Mouse (Mus musculus) cerebellum, postnatal 14 days (tissue): ENCODE measurements around the gene Slamf8.
A peak's percentile ranks its signal among the peaks of the same experiment; 100 is the strongest.

Experiments used
- DNase-seq, 2 experiments: peaks; one replicate each; pipeline ENCODE4 v3.0.0; 2021; ENCODE audit warnings: mixed read lengths in 2 of 2

The Slamf8 gene

DNA sequence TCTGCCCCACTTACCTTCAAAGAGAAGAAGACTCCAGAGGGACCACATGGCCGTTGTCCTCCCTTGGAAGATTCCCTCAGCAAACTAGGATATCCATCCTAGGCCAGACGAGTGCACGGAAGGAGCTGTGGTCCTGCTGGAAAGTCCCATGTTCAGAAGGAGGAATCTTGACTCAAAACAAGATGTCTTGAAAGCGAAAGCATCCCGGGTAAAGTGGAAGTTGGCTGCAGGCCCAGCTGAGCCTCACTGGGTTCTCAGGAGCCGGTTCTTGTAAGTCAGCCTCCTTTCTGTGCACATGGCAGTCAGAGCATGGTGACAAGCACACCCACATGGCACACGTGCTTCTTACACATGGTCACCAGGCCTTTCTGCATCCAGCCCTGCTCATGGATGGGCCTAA is at the start of gene Slamf8:
Slamf8 (minus strand) TSS at position 184 of the 400 bp plus-strand sequence.
- peak in 1 of 2 experiments; percentile 16 for DNase-seq

DNA sequence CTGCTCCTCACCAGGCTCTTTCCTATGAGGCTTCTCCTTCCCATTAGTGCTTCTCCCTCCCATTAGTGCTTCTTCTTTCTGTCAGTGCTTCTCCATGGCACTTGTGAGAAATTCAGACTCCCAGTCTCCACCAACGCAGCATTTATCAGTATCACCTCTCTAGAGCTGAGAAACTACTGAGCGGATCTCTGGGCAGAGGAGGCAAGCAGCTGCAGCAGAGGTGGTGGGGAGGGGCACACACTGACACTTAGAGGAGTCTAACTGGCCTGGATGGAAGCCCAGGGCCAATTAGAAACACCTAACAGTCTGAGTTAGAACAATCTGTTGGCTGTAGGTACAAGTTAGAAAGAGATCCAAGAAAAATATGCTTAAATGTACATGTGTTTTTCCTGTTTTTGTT is 48.4 kb upstream of the Slamf8 start:
- DNase-seq, result no peak

DNA sequence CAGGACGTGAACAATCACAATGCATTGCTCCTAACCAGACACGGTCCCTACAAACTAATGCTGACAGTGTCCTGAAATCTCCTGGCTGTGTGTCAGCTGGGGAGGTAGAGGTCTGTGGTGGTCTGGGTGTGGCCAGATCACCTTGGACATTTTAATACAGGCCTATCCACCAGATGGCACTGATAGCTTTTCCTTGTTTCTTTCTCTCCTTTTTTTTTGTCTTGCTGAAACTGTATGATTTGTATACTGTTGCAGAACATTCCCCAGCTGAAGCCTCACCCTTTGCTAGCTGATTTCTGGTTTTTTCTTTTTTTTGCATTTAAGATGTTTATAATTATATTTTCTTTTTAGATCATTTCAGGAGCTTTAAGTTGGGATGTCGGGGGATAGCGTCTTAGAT is 47.4 kb upstream of the Slamf8 start:
- no peak for DNase-seq

DNA sequence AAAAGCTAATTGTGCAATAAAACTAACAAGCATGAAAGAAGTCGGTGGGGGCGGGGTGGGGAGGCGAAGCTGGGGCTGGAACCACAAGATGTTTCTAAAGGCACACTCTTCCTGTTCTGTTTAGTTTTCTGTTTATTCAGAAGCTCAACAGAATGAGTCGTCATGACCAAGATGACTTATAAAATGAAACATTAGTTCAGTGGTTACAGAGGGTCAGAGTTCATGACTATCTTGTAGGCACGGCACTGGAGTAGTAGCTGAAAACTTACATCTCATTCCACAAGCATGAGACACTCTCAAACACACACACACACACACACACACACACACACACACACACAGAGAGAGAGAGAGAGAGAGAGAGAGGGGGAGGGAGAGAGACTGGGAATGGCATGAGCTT is 45.9 kb upstream of the Slamf8 start:
- DNase-seq, result no peak

DNA sequence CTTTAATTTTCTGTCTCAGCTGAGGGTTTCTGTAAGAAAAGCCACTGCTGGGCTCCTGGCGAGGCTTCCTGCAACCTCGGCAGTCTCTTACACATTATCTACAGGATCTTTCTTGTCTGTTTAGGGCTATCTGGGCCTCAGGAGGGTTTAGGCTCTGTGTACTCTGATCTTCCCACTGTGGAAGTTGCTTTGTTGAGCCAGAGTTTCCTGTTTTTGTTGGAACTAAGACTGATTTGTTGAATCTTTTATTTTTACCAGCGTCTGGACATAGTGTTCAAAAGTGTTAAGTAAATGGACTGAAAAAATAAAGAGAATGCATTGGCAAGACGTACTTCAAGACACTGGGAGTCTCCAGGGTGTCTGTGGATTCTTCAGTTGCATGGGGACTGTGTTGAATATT is 44.9 kb upstream of the Slamf8 start:
- DNase-seq, result no peak

DNA sequence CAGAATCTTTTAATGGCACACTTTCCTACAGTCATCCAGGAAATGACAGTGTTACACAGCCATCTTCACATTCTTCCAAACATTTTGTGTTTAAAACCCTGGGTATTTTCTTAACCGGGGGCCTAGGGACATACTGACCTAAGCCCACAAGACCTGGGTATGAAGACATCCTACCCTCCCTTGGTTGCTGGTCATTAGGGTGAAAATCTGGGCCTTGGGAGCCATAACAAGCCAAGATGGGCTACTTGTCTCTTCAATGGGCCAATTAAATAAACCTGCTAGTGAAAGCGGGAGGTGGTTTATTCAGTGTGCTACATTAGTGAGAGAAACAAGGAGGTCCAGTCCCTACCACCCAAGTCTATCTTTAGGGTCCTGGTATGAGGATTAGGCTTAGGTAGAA is 43.8 kb upstream of the Slamf8 start:
- no peak for DNase-seq

DNA sequence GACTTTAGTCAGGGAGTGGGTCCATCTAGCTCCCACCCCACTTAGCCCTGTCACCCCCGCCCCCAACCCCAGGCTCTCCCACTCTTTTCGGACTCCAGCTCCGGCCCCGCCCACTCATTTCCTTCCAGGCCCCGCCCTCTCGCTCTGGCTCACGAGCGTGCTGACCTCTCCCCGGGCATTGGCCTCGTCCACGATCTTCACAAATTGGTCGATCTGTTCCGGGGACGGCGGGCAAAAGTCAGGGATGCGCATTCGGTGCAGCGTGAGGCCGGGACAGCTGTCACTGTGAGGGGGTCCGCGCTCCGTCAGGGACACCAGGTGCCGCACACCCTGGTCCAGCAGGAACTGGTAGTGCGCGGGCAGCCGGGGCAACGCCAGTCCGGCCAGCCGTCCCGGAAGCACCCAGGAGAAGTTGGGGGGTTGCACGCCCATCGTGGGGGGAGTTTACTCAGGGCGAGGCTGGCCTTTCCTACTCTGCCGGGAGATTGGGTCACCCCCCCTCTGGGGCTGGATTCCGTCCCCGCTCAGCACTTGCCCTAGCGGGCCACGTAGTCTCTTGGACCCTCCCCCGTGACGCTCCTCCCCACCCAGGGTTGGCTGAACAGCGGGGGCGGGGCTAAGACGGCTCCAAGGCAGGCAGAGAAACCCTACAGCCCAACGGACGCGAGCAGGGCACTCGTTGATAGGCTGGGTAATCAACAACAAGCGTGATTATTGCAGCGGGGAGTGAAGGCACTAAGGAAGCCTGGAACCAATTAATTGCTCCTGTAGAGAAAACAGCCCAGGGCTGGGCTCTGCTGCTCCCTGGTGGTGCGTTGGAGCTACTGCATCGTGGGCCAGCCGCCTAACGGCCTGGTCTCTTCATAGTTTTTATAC is 42.3 kb upstream of the Slamf8 start, which contains the start of gene Dusp23:
Dusp23 (minus strand) TSS at position 512 of the 876 bp plus-strand sequence.
- peak; percentile 95 to 96 for DNase-seq

DNA sequence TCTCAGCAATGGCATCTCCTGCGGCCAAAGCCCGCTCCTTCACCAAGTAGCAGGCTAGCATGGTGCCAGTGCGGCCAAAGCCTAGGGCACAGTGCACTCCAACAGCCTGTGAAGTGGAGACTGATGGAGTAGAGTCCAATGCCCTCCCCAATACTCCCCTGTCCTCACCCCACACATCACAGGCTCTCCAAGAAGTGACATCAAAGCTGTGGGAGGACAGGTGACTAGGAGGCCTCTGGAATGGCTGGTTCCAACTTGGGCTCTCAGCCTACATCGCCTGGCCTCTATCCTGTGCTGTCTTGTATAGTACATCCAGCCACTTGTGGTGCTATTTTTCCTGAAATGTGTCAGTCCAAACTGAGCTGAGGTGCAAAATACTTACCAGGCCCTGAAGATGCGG is 41.4 kb upstream of the Slamf8 start:
- no peak for DNase-seq

DNA sequence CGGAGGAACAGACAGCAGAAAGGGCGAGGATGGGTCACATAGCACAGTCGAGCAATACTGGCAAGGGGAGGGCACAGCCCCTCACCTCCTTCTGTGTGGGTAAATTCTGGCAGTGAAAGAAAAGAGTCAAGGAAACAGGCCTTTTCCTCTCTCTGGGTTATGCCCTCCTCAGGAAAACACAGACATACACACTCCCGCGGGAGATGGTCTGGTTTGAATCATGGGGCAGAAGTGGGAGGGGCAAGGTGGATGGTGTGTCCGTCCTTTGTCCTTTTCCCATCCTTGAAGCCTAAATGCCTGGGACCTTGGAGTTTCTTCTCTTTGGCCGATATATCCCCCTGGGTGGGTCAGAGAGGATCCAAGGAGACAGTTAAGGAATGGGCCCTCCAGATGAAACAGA is 39.5 kb upstream of the Slamf8 start:
- DNase-seq, result no peak

DNA sequence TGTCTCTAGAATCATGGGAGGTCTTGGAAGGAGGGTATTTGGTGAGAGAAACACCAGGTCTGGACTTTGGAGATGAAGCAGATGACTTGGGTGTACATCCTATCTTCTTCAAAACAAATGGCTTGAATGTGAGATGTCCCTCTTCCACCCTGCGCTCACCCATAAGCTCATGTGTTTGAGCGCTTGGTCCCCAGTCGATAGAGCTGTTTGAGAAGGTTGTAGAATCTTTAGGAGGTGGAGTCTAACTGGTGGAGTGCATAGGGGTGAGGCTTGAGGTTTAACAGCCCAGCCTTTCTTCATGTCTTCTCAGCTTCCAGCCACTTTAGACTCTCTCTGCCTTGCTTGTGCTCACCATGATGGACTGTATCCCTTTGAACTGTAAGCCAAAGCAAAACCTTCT is 35.9 kb upstream of the Slamf8 start:
- DNase-seq, result no peak

DNA sequence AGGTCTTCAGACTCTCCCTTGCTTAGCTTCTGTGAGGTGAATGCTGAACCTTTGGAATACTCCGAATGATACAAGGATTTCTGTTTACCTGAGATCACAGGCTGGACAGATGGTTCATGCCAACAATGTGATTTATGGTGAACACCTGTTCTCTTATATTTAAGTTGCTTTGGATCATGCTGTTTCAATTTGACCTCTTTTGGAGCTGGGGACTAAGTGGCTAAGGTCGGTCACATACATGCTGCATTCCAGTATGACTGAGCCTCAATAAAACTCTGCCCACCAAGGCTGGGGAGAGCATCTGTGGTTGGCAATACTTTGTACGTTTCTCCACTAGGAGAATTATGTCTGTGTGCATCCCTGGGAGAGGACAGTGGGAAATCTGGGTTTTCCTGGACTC is 33.7 kb upstream of the Slamf8 start:
- no peak for DNase-seq

DNA sequence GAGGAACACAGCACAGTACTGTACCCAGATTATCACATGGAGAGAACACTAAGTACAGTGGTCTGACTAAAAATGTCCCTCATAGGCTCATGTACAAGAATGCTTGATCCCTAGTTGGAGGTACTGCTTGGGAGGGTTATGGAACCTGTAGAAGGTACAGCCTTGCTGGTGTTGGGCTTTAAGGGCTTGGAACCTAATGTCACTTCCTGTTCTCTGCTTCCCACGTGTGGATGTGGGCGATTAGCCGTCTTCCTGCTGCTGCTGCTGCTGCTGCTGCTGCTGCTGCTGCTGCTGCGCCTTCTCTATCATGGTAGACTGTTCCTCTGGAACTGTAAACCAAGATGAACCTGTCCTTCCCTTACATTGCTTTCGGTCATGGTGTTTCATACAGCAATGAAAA is 33.2 kb upstream of the Slamf8 start:
- DNase-seq, result no peak

DNA sequence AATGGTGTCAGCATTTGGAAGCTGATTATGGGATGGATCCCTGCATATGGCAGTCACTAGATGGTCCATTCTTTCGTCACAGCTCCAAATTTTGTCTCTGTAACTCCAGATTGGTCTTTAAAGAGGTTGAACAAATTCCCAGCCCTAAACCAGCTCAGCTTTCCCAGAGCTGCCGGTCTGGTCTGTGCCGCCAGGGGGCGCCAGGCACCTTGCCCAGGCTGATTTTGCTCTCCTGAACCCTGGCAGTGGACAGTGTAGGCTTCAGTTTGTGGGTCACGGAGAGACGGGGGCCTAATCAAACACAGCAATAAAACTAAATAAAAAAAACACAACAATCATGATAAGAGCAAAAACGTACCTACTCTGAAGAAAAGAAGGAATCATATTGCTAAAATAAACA is 28.9 kb upstream of the Slamf8 start:
- DNase-seq, result peak; percentile 84 to 87

DNA sequence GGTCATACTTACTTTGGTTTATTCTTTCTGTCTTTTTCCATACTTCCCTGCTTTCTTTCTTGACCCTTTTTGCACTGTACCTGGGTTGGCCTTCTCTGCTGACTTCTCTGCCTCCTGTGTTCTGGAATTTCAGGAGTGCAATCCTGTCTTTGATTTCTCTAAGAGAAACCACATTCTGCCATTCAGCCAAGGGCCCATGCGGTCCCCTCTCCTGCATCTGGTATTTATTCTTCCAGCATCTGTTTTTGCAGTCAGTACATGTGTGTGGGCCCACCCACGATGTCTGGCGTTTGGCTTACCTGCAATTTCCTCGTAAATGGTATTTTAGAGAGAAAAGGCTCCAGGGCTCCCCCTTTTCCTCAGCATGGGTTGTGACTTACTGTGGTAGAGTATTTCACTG is 27.8 kb upstream of the Slamf8 start:
- no peak for DNase-seq

DNA sequence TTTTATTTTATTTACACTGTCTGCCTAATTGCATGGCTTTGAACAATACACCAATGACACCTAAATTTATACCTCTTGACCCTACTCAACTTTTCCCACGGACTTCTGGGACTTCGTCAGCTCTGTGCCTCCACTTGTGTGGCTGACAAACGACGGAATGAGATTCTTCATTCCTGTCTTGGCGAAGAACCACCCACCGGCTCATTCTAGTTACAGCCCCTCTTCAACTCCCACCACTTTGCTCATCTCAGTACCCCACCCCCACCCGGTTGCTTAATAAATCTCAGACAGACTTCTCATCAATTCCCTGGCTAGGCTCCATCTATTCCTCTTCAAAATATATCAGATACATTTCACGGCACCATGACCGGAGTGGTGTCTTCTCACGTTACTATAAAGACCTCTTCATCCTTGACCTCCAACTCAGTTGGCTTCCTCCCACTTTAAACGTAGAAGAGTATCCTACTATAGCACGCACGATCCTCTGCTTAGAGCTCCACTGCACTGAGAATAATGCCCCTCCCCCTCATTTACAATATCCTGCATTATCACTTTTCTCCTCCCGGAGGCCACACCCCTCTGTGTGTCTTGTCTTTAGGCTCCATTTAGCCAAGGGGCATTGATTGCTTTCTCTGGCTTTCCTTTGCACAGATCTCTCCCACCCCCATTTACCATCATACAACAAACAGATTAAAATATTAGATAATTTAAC is 27.2 kb upstream of the Slamf8 start:
- no peak for DNase-seq

DNA sequence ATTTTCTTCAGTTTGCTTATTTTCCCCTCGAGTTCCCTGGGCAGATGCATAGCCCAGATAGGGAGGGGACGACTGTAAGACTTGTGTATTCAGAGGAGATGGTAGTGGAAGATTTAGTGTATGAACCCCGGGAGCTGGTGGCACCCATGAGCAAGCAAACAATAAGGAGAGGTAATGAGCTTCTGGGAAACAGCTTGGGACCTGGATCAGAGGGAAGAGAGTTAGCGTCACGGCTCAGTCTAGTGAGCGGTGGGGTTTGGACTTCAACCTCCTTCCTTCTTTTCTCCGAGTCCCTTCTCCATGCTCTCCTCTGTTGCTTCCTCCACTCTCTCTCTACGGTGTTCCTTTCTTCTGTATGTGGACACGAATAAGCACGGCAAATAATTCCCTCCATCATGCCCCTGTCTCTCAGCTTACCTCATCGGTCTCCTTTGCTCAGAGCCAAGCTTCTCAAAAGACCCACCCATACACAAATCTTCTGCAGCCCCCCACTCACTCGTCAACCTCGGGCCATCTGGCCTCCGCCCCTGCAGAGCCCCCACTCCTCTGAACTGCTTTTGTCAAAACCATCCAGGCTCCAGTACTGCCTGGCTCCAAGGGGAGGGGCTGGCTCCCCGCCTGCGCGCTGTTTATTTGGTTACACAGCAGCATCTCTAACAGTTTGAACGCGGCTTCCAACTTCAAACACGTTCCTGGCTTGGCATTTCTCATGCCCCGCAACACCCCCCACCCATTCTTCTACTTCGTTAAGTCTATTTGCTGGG is 26.4 kb upstream of the Slamf8 start:
- DNase-seq, result peak; percentile 61 to 65

DNA sequence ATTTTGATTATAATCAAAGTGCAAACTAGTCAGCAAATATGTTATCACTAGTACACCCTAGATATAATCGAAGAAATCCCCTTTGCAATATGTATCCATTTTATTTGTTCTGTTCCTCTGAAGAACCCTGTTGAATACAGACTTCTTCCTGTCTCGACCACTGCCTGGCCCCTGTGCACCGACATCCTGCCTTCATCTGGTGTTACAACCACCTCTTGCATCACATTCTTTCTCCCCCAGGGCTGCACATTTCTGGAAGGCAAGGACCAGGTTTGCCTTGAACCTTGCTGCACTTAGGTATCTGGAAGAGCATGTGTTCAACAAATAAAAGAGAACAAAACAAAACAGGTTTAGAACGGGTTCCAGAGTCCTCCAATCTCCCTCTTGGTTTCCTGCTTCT is 25.0 kb upstream of the Slamf8 start:
- DNase-seq, result no peak

DNA sequence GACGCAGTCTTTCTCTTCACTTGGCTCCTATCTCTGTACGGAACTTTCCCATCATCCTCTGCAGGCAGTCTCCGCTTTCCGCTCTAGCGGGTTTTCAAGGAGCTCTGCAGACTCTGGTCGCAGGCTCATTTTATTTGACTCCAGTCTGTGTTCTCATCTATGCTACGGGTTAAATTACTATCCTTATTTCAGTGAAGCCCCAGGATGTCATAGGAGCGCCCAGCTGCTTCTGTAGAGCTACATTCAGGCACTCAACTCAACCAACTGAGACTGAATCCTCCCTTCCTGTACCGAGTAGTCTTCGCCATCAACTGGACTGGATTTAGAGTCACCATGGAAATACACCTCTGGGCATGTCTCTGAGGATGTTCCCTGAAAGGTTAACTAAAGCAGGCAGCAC is 24.3 kb upstream of the Slamf8 start:
- no peak for DNase-seq

DNA sequence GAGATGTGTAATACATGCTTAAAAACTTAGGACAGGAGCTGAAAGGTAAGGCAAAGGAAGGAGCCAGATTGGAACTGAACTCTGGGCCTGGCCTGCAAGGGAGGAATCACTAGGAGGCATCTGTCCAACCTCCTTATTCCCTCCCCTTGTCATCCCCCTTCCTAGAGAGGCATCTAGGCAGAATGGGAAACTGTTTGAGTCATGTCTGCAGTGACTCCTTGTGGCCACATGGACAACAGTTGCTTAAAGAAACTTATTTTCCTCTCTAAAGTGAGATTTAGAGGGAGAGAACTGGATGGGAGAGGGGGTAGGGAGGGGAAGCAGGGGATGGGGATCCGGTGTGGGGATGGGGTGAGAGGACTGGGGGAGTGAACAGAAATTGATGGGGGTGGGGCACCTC is 22.4 kb upstream of the Slamf8 start:
- DNase-seq, result no peak

DNA sequence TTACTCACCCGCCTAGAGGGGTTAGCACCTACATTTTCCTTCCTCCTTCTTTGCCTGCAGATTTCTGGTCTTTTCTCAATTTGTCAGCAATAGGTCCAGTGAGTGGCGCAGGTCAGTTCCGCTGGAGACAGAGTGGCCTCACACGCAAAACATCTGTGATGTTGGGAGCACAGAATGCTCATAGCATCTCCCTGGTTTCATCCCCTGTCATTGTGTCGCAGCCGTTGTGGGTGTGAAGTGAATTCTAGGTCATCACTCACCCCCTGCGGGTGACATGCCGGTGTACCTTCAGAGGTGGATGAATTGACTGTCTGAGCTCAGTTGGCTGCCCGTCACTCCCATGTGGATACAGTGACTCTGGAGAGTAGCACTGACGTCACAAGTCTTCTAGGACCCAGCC is 20.9 kb upstream of the Slamf8 start:
- no peak for DNase-seq

DNA sequence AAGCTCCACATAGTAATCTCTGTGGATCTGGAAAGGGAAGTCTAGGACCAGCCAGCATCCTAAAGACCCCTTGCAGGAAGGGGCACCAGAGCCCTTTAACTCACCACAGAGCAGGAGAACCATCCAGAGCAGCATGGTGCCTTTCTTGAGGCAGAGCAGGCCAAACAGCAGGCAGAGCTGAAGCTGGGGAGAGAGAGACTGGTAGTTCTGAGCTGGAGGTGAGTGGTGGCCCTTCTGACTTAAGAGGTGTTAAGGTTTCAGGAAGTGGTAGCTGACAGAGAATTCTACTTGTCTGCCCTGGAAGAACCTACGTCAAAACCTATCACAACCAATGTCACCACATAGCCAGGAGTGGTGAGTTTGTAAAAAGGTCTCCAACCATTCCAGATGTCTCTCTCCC is 12.0 kb upstream of the Slamf8 start, which contains the start of gene Fcrl6:
Fcrl6 (minus strand) TSS at position 226 of the 400 bp plus-strand sequence.
- no peak for DNase-seq

DNA sequence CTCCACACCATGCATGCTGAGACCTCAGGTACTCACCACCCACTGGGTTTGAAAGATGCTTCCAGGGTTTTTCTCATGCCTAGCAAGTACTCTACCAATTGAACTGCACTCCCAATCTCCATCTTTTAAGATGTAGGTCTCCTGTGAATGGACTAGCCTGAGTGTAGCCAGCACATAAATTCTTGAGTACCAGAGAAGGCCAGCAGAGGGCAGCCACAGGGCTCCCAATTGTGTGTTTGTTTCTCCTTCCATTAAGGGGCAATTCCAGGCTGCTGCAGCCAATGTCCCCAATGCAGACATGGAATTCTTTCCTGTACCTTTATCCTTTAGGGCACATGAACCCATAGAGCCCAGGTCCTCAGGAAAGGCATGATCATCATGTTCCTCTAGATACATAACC is 4.1 kb upstream of the Slamf8 start:
- DNase-seq, result peak; percentile 71 to 78

DNA sequence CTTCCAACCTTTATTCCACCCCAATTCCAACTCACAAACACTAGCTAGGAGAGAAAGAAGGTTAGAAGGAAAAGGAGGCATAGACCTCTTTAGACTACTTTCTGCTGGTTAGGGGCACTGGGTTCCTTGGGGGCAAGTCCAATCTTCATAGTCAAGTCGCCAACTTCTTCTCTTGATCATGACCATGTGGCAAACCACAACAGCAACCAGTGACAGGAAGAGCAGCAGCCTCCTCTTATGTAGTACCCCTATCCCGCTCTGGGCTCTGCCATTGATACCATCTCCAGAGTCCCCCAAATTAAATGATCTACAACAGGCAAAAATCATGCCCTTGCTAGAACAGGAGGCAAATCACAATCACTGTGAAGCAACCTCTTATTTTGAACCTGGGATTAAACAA is 3.6 kb upstream of the Slamf8 start:
- DNase-seq, result no peak
